Mouse (Mus musculus) natural killer cell, adult 2 months (primary cell): Measurements from ENCODE around the gene Ppfia2.

ENCODE experiments used
- DNase-seq, 2 experiments: peaks; one replicate each; pipeline ENCODE4 v3.0.0; 2022; ENCODE audit warnings: low spot score in 2 of 2

The Ppfia2 gene

GRCm38 (mm10) chr10:106670170-106670569 is 200.0 kb downstream of the Ppfia2 start:
- no peak for DNase-seq

GRCm38 (mm10) chr10:106681395-106681794 is 211.3 kb downstream of the Ppfia2 start:
- no peak for DNase-seq

- no peak for DNase-seq
These were observed 215.4 kb downstream of the Ppfia2 start for GRCm38 (mm10) chr10:106685519-106685918.

GRCm38 (mm10) chr10:106719936-106720335 is 249.8 kb downstream of the Ppfia2 start:
- no peak for DNase-seq

- no peak for DNase-seq
These were observed 262.1 kb downstream of the Ppfia2 start for GRCm38 (mm10) chr10:106732265-106732664.

- no peak for DNase-seq
These were observed 266.3 kb downstream of the Ppfia2 start for GRCm38 (mm10) chr10:106736230-106737063.

GRCm38 (mm10) chr10:106738190-106738589 is 268.1 kb downstream of the Ppfia2 start:
- no peak for DNase-seq

- DNase-seq = no peak
These were observed 274.8 kb downstream of the Ppfia2 start for GRCm38 (mm10) chr10:106744966-106745365.

- no peak for DNase-seq
These were observed 290.9 kb downstream of the Ppfia2 start for GRCm38 (mm10) chr10:106761061-106761460.

GRCm38 (mm10) chr10:106763785-106764184 is 293.6 kb downstream of the Ppfia2 start:
- DNase-seq = no peak

GRCm38 (mm10) chr10:106775571-106775970 is 305.4 kb downstream of the Ppfia2 start:
- DNase-seq = no peak

- no peak for DNase-seq
These were observed 345.3 kb downstream of the Ppfia2 start for GRCm38 (mm10) chr10:106815447-106815846.

- no peak for DNase-seq
These were observed 348.2 kb downstream of the Ppfia2 start for GRCm38 (mm10) chr10:106818381-106818780.

- DNase-seq = no peak
These were observed 354.1 kb downstream of the Ppfia2 start for GRCm38 (mm10) chr10:106824215-106824614.

GRCm38 (mm10) chr10:106838476-106838875 is 368.3 kb downstream of the Ppfia2 start:
- no peak for DNase-seq

GRCm38 (mm10) chr10:106858106-106858505 is 388.0 kb downstream of the Ppfia2 start:
- DNase-seq = no peak

GRCm38 (mm10) chr10:106870233-106870632 is 400.1 kb downstream of the Ppfia2 start:
- no peak for DNase-seq

- DNase-seq = no peak
These were observed 401.7 kb downstream of the Ppfia2 start for GRCm38 (mm10) chr10:106871847-106872246.

- no peak for DNase-seq
These were observed 402.6 kb downstream of the Ppfia2 start for GRCm38 (mm10) chr10:106872714-106873113.

- DNase-seq = no peak
These were observed 411.2 kb downstream of the Ppfia2 start for GRCm38 (mm10) chr10:106881330-106881729.

- no peak for DNase-seq
These were observed 426.2 kb downstream of the Ppfia2 start for GRCm38 (mm10) chr10:106896351-106896750.

- no peak for DNase-seq
These were observed 440.0 kb downstream of the Ppfia2 start for GRCm38 (mm10) chr10:106910108-106910507.

- no peak for DNase-seq
These were observed 442.9 kb downstream of the Ppfia2 start for GRCm38 (mm10) chr10:106913032-106913431.

GRCm38 (mm10) chr10:106914275-106914674 is 444.1 kb downstream of the Ppfia2 start:
- no peak for DNase-seq
